In genomic region chr5:23923481-23924165, GRCm38 (mm10) we compare ENCODE assay signal across 11 mouse cellular contexts.
DNase-seq lines count a peak whose midpoint lies in the region; ATAC-seq and TF ChIP-seq lines count a peak whose summit lies in the region.
"Had no signal": no experiment of that assay in that cellular context is flagged by ENCODE, and none has a peak within 500 bp of the region (broad histone marks: within the 10 kb centered on the region; RNA-seq: fewer than 3 reads in every experiment).

No protein-coding gene starts in this region.

- peak overlapping the region; percentile 83 for H3K27ac ChIP-seq in heart, embryonic 16.5 days (ENCODE audit: low read length)
- peak overlapping the region; percentile 40; the same call in 1 of the 2 replicates for H3K27ac ChIP-seq in spleen, adult 2 months (ENCODE audit: insufficient read depth, low read length)
- H3K27ac ChIP-seq: embryonic facial prominence, embryonic 12.5 days had no signal

- no peaks in the 10 kb centered on the region for H3K9me3 ChIP-seq in heart, embryonic 16.5 days (replicated peaks; ENCODE audit: control insufficient read depth, low read length)
- H3K9me3 ChIP-seq in erythroblast, embryonic 14.5 days (ENCODE audit: control insufficient read depth, low read length), result no peaks in the 10 kb centered on the region
- H3K9me3 ChIP-seq: embryonic facial prominence, embryonic 12.5 days had no signal

- H3K27me3 ChIP-seq in heart, embryonic 16.5 days (ENCODE audit: control insufficient read depth, insufficient read depth, low read length), result no peaks in the 10 kb centered on the region
- H3K27me3 ChIP-seq in erythroblast, embryonic 14.5 days (ENCODE audit: control insufficient read depth), result no peaks in the 10 kb centered on the region; the same call in 1 of the 2 replicates
- 0 out of 2 replicates have a peak, but pooled peaks cover 1% of the 10 kb centered on the region for H3K27me3 ChIP-seq in spleen, adult 2 months (ENCODE audit: control insufficient read depth, insufficient read depth, low read length)
- H3K27me3 ChIP-seq: embryonic facial prominence, embryonic 12.5 days had no signal

- no peak for ATAC-seq in heart, embryonic 16.5 days (replicated peaks; ENCODE audit: extremely low read depth, insufficient read depth, low FRiP score)

- TF ChIP-seq CTCF in spleen, adult 2 months (IDR thresholded peaks at IDR 0.05; ENCODE audit: extremely low read depth, insufficient read depth, insufficient read length, insufficient replicate concordance), result no peak

- 71% methylated on average over 12 of the region's 12 CpGs for WGBS in heart, embryonic 16.5 days
- 78% methylated on average over 12 of the region's 12 CpGs for WGBS in spleen, adult 2 months

- no peak overlapping the region for H3K4me3 ChIP-seq in heart, embryonic 16.5 days (ENCODE audit: low read length)
- H3K4me3 ChIP-seq in erythroblast, embryonic 14.5 days (replicated peaks), result peak overlapping the region; percentile 65
- no peak overlapping the region for H3K4me3 ChIP-seq in spleen, adult 2 months (ENCODE audit: extremely low read depth, insufficient read depth, insufficient read length)
- H3K4me3 ChIP-seq: embryonic facial prominence, embryonic 12.5 days had no signal

- H3K4me1 ChIP-seq in heart, embryonic 16.5 days (ENCODE audit: control insufficient read depth, insufficient read depth, low read length), result peaks cover 23% of the 10 kb centered on the region
- peaks cover 76% of the 10 kb centered on the region for H3K4me1 ChIP-seq in erythroblast, embryonic 14.5 days (ENCODE audit: control insufficient read depth)
- H3K4me1 ChIP-seq in spleen, adult 2 months (ENCODE audit: control insufficient read depth, insufficient read depth, insufficient read length), result no peaks in the 10 kb centered on the region
- H3K4me1 ChIP-seq: embryonic facial prominence, embryonic 12.5 days had no signal

- H3K36me3 ChIP-seq in heart, embryonic 16.5 days (ENCODE audit: control insufficient read depth, insufficient read depth), result no peaks in the 10 kb centered on the region
- H3K36me3 ChIP-seq in erythroblast, embryonic 14.5 days (ENCODE audit: control insufficient read depth), result peaks cover 20% of the 10 kb centered on the region
- H3K36me3 ChIP-seq in spleen, adult 2 months (ENCODE audit: control insufficient read depth, insufficient read depth, low read length), result no peaks in the 10 kb centered on the region
- H3K36me3 ChIP-seq: embryonic facial prominence, embryonic 12.5 days had no signal

- no peak for TF ChIP-seq POLR2A in spleen, adult 2 months (IDR thresholded peaks at IDR 0.05; ENCODE audit: low read depth, low read length)

- H3K4me2 ChIP-seq in heart, embryonic 16.5 days (ENCODE audit: low read depth, low read length), result peak overlapping the region; percentile 1; the same call in 1 of the 2 replicates
- H3K4me2 ChIP-seq: embryonic facial prominence, embryonic 12.5 days had no signal

- no peak for DNase-seq in heart, adult 11 months
- peak; percentile 24 to 43 for DNase-seq in adrenal gland, postnatal 36 days
- DNase-seq in spleen, adult 2 months (ENCODE audit: low read depth in 1 of 2, low spot score in 2 of 2), result no peak
- DNase-seq in thymus, adult 18-20 months, result no peak
- no peak for DNase-seq in left cerebral cortex, adult 11 months (ENCODE audit: low spot score)
- DNase-seq: kidney, adult 11 months; layer of hippocampus, adult 9-11 months; thymus, postnatal 4 days had no signal

- H3K9ac ChIP-seq in heart, embryonic 16.5 days (ENCODE audit: low read length), result no peak overlapping the region
- H3K9ac ChIP-seq: embryonic facial prominence, embryonic 12.5 days had no signal

Comparison
In these comparisons a context has a peak if more than half of its experiments do, and no peak if none do; other contexts are left out.
1. DNase-seq: peak in adrenal gland, postnatal 36 days (2 of 2); none in heart, adult 11 months (single experiment), spleen, adult 2 months (0 of 2), thymus, adult 18-20 months (0 of 2) and left cerebral cortex, adult 11 months (single experiment).